Mouse (Mus musculus) heart, adult 9 months (tissue): ENCODE data around the gene Traf3ip3.

Experiments
- DNase-seq, 2 experiments: peaks; one replicate each; pipeline ENCODE4 v3.0.0; 2022; ENCODE audit warnings: low spot score in 2 of 2

Gene Traf3ip3

GRCm38 (mm10) chr1:193159613-193160012 is 41.9 kb downstream of the Traf3ip3 start:
- no peak for DNase-seq

GRCm38 (mm10) chr1:193159163-193159562 is 42.3 kb downstream of the Traf3ip3 start:
- no peak for DNase-seq

GRCm38 (mm10) chr1:193157111-193157492 is 44.4 kb downstream of the Traf3ip3 start:
- no peak for DNase-seq

- peak in 1 of 2 experiments; percentile 11 for DNase-seq
These were observed 45.0 kb downstream of the Traf3ip3 start for GRCm38 (mm10) chr1:193156316-193157110.

GRCm38 (mm10) chr1:193153561-193153960 is 47.9 kb downstream of the Traf3ip3 start:
- no peak for DNase-seq

- DNase-seq = peak; percentile 39 to 45
These were observed 48.6 kb downstream of the Traf3ip3 start, which contains the start of gene Irf6 for GRCm38 (mm10) chr1:193152872-193153271. Gene Irf6, plus strand, starts transcription at chr1:193153111.

GRCm38 (mm10) chr1:193151134-193151533 is 50.4 kb downstream of the Traf3ip3 start:
- DNase-seq = no peak

- no peak for DNase-seq
These were observed 52.3 kb downstream of the Traf3ip3 start for GRCm38 (mm10) chr1:193149231-193149630.

- DNase-seq = no peak
These were observed 55.1 kb downstream of the Traf3ip3 start for GRCm38 (mm10) chr1:193146416-193146815.

GRCm38 (mm10) chr1:193145101-193145500 is 56.4 kb downstream of the Traf3ip3 start:
- no peak for DNase-seq

GRCm38 (mm10) chr1:193144516-193144915 is 57.0 kb downstream of the Traf3ip3 start:
- no peak for DNase-seq

- DNase-seq = no peak
These were observed 58.9 kb downstream of the Traf3ip3 start for GRCm38 (mm10) chr1:193142517-193143062.

- no peak for DNase-seq
These were observed 60.4 kb downstream of the Traf3ip3 start for GRCm38 (mm10) chr1:193141118-193141517.

- DNase-seq = no peak
These were observed 62.8 kb downstream of the Traf3ip3 start for GRCm38 (mm10) chr1:193138669-193139068.

- no peak for DNase-seq
These were observed 63.4 kb downstream of the Traf3ip3 start for GRCm38 (mm10) chr1:193138087-193138486.

GRCm38 (mm10) chr1:193133726-193134125 is 67.8 kb downstream of the Traf3ip3 start:
- no peak for DNase-seq

- no peak for DNase-seq
These were observed 69.1 kb downstream of the Traf3ip3 start for GRCm38 (mm10) chr1:193132385-193132784.

GRCm38 (mm10) chr1:193131311-193131948 is 70.1 kb downstream of the Traf3ip3 start:
- no peak for DNase-seq

- DNase-seq = no peak
These were observed 70.7 kb downstream of the Traf3ip3 start for GRCm38 (mm10) chr1:193130839-193131238.

- no peak for DNase-seq
These were observed 71.1 kb downstream of the Traf3ip3 start for GRCm38 (mm10) chr1:193130456-193130825.

- peak; percentile 93 to 95 for DNase-seq
These were observed 71.6 kb downstream of the Traf3ip3 start, which contains the start of gene Diexf for GRCm38 (mm10) chr1:193129786-193130455. Gene Diexf, minus strand, starts transcription at chr1:193130272.

- DNase-seq = no peak
These were observed 72.2 kb downstream of the Traf3ip3 start for GRCm38 (mm10) chr1:193129321-193129720.
